Mouse (Mus musculus) forebrain, embryonic 16.5 days (tissue): ENCODE results near the gene Abca7. TPM values are rescaled to one million over a fixed set of nuclear protein-coding genes. Genes with fewer than 3 reads are reported as not detected.

ENCODE experiments used
- ATAC-seq: fragments of 200-750 bp; cut with Nextera tagmentation; 2 replicates; pipeline ENCODE4 v1.8.0; 2017; ENCODE audit warnings: mild to moderate bottlenecking, moderate library complexity
- H3K27ac ChIP-seq: fragments of 300-500 bp; sonication (generic); 2 replicates; pipeline ENCODE4 v1.5.1; 2014; ENCODE audit warnings: low read length, control low read depth
- H3K27me3 ChIP-seq: fragments of 300-500 bp; sonication (generic); replicated peaks from 2 replicates; pipeline ENCODE4 v1.6.1; 2014; ENCODE audit warnings: low read length; ENCODE audit not compliant: control insufficient read depth, insufficient read depth
- H3K36me3 ChIP-seq: fragments of 300-500 bp; sonication (generic); 2 replicates; pipeline ENCODE4 v1.6.1; 2014; ENCODE audit not compliant: control insufficient read depth, insufficient read depth
- H3K4me1 ChIP-seq: fragments of 300-500 bp; sonication (generic); replicated peaks from 2 replicates; pipeline ENCODE4 v1.6.1; 2014; ENCODE audit warnings: low read length; ENCODE audit not compliant: control insufficient read depth, insufficient read depth
- H3K4me2 ChIP-seq: fragments of 300-500 bp; sonication (generic); 2 replicates; pipeline ENCODE4 v1.6.1; 2014; ENCODE audit warnings: mild to moderate bottlenecking, low read length, control low read depth
- H3K4me3 ChIP-seq: fragments of 300-500 bp; sonication (generic); replicated peaks from 2 replicates; pipeline ENCODE4 v1.5.1; 2014; ENCODE audit warnings: mild to moderate bottlenecking, low read length, control low read depth
- H3K9ac ChIP-seq: fragments of 300-500 bp; sonication (generic); replicated peaks from 2 replicates; pipeline ENCODE4 v1.6.1; 2014; ENCODE audit warnings: low read depth, low read length, control low read depth
- H3K9me3 ChIP-seq: fragments of 300-500 bp; sonication (generic); 2 replicates; pipeline ENCODE4 v1.6.1; 2016; ENCODE audit warnings: low read length; ENCODE audit not compliant: control insufficient read depth
- WGBS: fragments of 180-500 bp; shearing (Covaris S2); extraction: QIAGEN DNeasy Blood & Tissue Kit; methylation state at CpG from one replicate; pipeline ENCODE4 v1.1.7; 2014; 5-methylcytosine and 5-hydroxymethylcytosine counted together
- polyA plus RNA-seq: library from polyadenylated mRNA; unstranded; fragments of >200 nt; fragmentation: Nextera tagmentation; extraction: Ambion mirVana; gene quantifications from 2 replicates; pipeline ENCODE4 v1.2.1, GENCODE M21; 2015

Abca7 gene
- polyA plus RNA-seq, 1 experiment from 2014 or later: 4.7 TPM

DNA sequence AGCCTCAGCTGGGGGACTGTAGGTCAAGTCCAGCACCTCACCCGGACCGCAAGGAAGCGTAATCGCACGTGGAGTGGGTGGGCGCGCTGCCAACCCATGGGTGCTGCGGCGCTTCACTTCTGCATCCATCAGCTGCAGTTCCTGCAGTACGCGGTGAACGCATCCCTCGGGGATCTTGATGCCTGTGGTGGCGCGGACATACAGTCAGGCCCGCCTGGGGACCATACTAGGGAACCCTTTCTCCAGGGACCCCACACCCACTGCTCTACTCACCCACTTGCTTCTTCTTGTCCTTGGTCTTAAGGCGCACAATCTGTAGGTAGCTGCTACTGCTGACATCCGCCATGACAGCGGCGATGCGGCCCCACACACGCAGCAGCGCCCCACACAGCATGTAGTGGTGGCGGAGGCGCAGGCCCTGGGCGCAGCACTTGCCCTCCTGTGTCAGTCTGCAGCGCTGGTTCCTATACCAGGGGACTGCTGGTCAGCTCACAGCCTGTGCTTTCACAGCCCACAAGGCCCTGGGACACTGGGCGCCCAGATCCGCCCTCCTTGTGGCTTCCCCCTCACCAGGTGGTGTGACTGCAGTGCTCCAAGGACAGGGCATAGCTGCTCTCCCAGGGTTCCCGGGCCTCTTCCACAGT lies 61.5 kb downstream of the Abca7 start:
- H3K9ac ChIP-seq: no peak overlapping the region
- H3K4me2 ChIP-seq: no peak overlapping the region
- peaks cover 14% of the 10 kb centered on the region for H3K36me3 ChIP-seq
- ATAC-seq: no peak
- no peaks in the 10 kb centered on the region for H3K9me3 ChIP-seq
- H3K4me1 ChIP-seq: peaks cover 18% of the 10 kb centered on the region
- 75% methylated on average over 30 of the region's 30 CpGs for WGBS
- H3K27ac ChIP-seq: no peak overlapping the region
- no peak overlapping the region for H3K4me3 ChIP-seq
- H3K27me3 ChIP-seq: no peaks in the 10 kb centered on the region

DNA sequence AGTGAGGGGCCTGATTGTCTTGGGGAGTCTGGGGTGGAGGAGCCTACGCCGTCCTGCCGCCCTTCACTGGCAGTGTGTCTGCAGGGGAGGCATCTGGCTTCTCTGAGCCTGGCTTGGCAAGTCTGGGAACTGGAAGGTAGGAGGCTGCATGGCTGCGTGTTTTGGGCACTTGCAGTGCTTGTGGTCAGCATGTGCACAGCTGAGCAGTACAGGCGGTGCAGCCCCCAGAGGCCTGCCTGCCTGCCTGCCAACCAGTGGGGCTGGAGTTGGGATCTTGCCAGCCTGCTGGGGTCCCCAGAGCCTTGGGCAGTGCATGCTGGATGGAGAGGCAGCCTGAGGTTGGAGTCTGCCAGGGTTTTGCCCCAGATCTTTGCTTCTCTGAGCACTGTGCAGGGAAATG lies 66.8 kb downstream of the Abca7 start:
- Histone ChIP-seq H3K4me3 (no peak overlapping the region), H3K27me3 (no peaks in the 10 kb centered on the region), H3K9ac (no peak overlapping the region), H3K27ac (no peak overlapping the region), H3K4me1 (no peaks in the 10 kb centered on the region), H3K9me3 (no peaks in the 10 kb centered on the region), H3K36me3 (peaks cover 12% of the 10 kb centered on the region; the same call in 1 of the 2 replicates), H3K4me2 (no peak overlapping the region)
- WGBS: 92% methylated on average over 5 of the region's 5 CpGs
- ATAC-seq: no peak; the same call in 1 of the 2 replicates

DNA sequence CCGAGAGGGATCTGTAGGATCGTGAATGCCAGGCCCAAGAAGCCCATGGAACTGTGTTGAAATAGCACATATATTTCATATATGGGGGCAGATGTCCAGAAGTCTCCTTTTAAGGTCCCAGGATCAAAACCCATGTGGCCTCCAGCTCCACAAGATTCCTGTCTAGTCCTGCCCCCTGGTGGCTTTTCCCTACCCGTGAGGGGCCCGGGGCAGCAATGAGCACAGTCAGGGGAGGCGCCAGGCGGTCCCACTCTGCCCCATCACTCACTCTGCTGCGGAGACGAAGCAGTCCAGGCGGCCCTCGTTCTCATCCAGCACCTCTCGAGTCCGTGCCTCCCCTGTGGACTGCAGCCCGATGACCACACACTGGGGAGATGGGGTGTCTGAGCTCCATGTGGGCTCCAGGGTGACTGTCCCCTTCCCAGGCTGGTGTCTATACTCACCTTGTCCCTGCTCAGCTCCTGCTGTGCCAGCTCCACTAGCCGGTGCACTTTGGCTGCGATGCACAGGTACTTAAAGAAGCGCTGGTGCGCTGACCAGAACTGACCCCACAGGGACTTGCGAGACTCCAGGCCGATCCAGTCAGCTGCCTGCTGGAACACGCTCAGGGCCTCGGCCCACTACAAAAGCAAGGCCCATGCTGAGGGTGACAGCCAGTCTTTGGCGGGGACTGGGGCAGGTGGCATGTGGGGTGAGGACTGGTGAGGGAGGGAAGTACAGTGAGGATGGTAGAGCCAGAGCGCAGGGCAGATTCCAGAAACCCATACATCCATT lies 67.8 kb downstream of the Abca7 start:
- H3K27ac ChIP-seq: no peak overlapping the region
- no peaks in the 10 kb centered on the region for H3K4me1 ChIP-seq
- H3K9ac ChIP-seq: no peak overlapping the region
- no peaks in the 10 kb centered on the region for H3K27me3 ChIP-seq
- ATAC-seq: no peak
- H3K36me3 ChIP-seq: peaks cover 12% of the 10 kb centered on the region; the same call in 1 of the 2 replicates
- 77% methylated on average over 23 of the region's 23 CpGs for WGBS
- H3K4me2 ChIP-seq: no peak overlapping the region
- no peak overlapping the region for H3K4me3 ChIP-seq
- no peaks in the 10 kb centered on the region for H3K9me3 ChIP-seq

Other genes starting within 250 kb of the Abca7 start
- gene Polrmt, start 249.9 kb upstream of the Abca7 start, polyA plus RNA-seq: 47.1 and 50.0 TPM in 2 replicates
- 0.25 and 0.73 TPM in 2 replicates for gene Fgf22, start 241.4 kb upstream of the Abca7 start, polyA plus RNA-seq
- gene Rnf126, start 229.5 kb upstream of the Abca7 start, polyA plus RNA-seq: 85.8 and 87.2 TPM in 2 replicates
- 1.1 and 1.4 TPM in 2 replicates for gene Fstl3, start 219.2 kb upstream of the Abca7 start, polyA plus RNA-seq
- gene Prss57, start 205.5 kb upstream of the Abca7 start, polyA plus RNA-seq: 0.36 and 0.62 TPM in 2 replicates
- 327 and 349 TPM in 2 replicates for gene Palm, start 202.9 kb upstream of the Abca7 start, polyA plus RNA-seq
- 0.48 and 1.2 TPM in 2 replicates for gene Misp, start 175.5 kb upstream of the Abca7 start, polyA plus RNA-seq
- 98.3 and 107 TPM in 2 replicates for gene Ptbp1, start 142.1 kb upstream of the Abca7 start, polyA plus RNA-seq
- gene Prtn3, start 122.0 kb upstream of the Abca7 start, polyA plus RNA-seq: 12.4 and 15.3 TPM in 2 replicates
- 415 and 495 TPM in 2 replicates for gene Plppr3, start 121.9 kb upstream of the Abca7 start, polyA plus RNA-seq
- not detected in 2 replicates for gene Elane, start 110.2 kb upstream of the Abca7 start, polyA plus RNA-seq
- gene Cfd, start 105.6 kb upstream of the Abca7 start, polyA plus RNA-seq: not detected in 2 replicates
- gene Med16, start 87.6 kb upstream of the Abca7 start, polyA plus RNA-seq: 53.8 and 54.0 TPM in 2 replicates
- 17.7 and 36.3 TPM in 2 replicates for gene Gm26602, start 85.6 kb upstream of the Abca7 start, polyA plus RNA-seq
- gene Kiss1r, start 79.5 kb upstream of the Abca7 start, polyA plus RNA-seq: 2.7 and 3.6 TPM in 2 replicates
- 289 and 309 TPM in 2 replicates for gene R3hdm4, start 75.3 kb upstream of the Abca7 start, polyA plus RNA-seq
- 2.4 and 3.5 TPM in 2 replicates for gene Arid3a, start 69.5 kb upstream of the Abca7 start, polyA plus RNA-seq
- gene Wdr18, start 36.3 kb upstream of the Abca7 start, polyA plus RNA-seq: 81.8 and 97.7 TPM in 2 replicates
- gene Grin3b, start 25.8 kb upstream of the Abca7 start, polyA plus RNA-seq: 0.29 and 0.60 TPM in 2 replicates
- gene Tmem259, start 12.2 kb upstream of the Abca7 start, polyA plus RNA-seq: 12.3 and 12.8 TPM in 2 replicates
- gene Cnn2, start 7.9 kb upstream of the Abca7 start, polyA plus RNA-seq: 30.5 and 31.3 TPM in 2 replicates
- 1.2 and 1.8 TPM in 2 replicates for gene Arhgap45, start 20.2 kb downstream of the Abca7 start, polyA plus RNA-seq
- 173 and 178 TPM in 2 replicates for gene Polr2e, start 43.3 kb downstream of the Abca7 start, polyA plus RNA-seq
- gene Gpx4, start 50.7 kb downstream of the Abca7 start, polyA plus RNA-seq: 443 and 475 TPM in 2 replicates
- 13.1 and 14.9 TPM in 2 replicates for gene Sbno2, start 109.1 kb downstream of the Abca7 start, polyA plus RNA-seq
- gene Stk11, start 119.3 kb downstream of the Abca7 start, polyA plus RNA-seq: 18.0 and 19.7 TPM in 2 replicates
- 404 and 433 TPM in 2 replicates for gene Atp5d, start 142.1 kb downstream of the Abca7 start, polyA plus RNA-seq
- 33.0 and 44.5 TPM in 2 replicates for gene Cbarp, start 144.3 kb downstream of the Abca7 start, polyA plus RNA-seq
- gene Midn, start 151.8 kb downstream of the Abca7 start, polyA plus RNA-seq: 26.5 and 30.9 TPM in 2 replicates
- gene Cirbp, start 169.5 kb downstream of the Abca7 start, polyA plus RNA-seq: 318 and 335 TPM in 2 replicates
- gene 1600002K03Rik, start 176.4 kb downstream of the Abca7 start, polyA plus RNA-seq: 8.5 and 10.6 TPM in 2 replicates
- 24.8 and 25.4 TPM in 2 replicates for gene Efna2, start 183.0 kb downstream of the Abca7 start, polyA plus RNA-seq
- gene Mum1, start 229.9 kb downstream of the Abca7 start, polyA plus RNA-seq: 49.0 and 55.4 TPM in 2 replicates